Mouse (Mus musculus): ENCODE measurements at regions not wholly inside any gene's neighbourhood (a gene's known extent, or its start where the extent isn't known, plus 50 kb on each side); places are given as distances from the start of the nearest gene placed in this dataset.
"Not testable (repeated sequence)": the region's sequence is repeated elsewhere in the genome, so short reads cannot be mapped to it uniquely, and the experiment has no call there.

GRCm38 (mm10) chr4:94365375-94365774 is 191.0 kb upstream of the Gm10306 start:
- no peak for DNase-seq (ENCODE audit: extremely low spot score in 1 of 2, low spot score in 2 of 2)
- intact Hi-C loops (cut with DNase I) = no loop called here

- DNase-seq (ENCODE audit: extremely low spot score in 1 of 2, low spot score in 2 of 2) = no peak
- intact Hi-C loops (cut with DNase I) = no loop called here
These were observed 189.2 kb upstream of the Gm10306 start for GRCm38 (mm10) chr4:94367174-94367573.

DNA sequence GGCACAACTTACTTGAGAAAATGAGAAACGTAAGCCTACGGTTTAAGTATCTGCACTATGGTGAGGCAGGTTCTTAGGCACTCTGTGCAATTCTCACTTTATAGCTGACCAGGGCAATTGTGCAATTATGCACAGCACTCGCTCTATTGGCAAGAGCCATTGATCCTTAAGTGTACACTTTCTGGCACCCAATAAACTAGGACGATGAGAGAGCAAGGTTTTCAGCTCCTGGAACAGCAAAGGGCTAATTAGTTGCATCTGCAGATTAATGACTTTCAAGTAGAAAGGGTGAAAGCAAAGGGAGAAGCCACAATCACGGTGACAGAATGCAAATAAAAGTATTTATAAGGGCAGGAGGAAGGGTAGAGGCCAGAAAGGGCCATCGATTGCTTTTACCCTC is 185.4 kb upstream of the Gm10306 start:
- DNase-seq (ENCODE audit: extremely low spot score in 1 of 2, low spot score in 2 of 2) = no peak
- intact Hi-C loops (cut with DNase I) = no loop called here

- intact Hi-C loops (cut with DNase I) = no loop called here
- no peak for DNase-seq (ENCODE audit: extremely low spot score in 1 of 2, low spot score in 2 of 2)
These were observed 180.1 kb upstream of the Gm10306 start for GRCm38 (mm10) chr4:94376256-94376655.

DNA sequence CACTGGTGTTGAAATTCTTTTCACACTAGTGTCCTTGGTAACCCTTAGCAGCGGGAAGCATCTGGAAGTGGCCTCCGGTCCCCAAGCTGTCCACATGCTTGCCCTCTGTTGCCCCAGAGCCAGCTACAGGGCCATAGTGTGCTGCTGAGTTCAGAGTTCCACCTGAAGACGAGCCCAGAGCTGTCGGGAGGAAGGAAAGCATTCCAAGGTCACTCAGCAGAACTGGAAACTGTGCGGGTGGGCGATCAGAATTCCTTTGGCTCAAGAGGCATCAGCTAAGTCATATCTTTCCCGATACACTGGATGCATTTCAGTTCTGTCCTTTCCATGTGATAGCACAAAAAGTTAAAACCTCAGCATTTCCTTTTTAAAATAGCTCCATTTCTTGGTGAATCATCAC is 170.6 kb upstream of the Gm10306 start:
- no peak for DNase-seq (ENCODE audit: extremely low spot score in 1 of 2, low spot score in 2 of 2)
- intact Hi-C loops (cut with DNase I) = no loop called here

DNA sequence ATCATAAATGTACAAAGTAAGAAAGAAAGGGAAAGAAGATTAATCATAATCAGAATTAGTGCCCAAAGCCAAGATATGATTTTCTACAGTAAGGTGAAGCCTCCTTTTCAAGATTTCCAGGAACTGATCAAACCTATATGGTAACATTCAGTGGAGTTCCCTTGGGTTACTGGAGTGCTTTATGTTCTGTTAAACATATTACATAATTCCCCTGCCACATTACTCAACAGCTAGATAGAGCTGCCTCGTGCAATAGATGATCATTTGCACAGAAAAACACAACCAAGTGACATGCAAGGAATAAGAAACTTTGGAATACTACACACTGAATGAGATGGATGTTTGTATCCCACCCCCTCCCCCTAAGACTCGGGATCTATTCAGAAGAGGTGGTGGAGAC is 168.0 kb upstream of the Gm10306 start:
- no peak for DNase-seq (ENCODE audit: extremely low spot score in 1 of 2, low spot score in 2 of 2)
- intact Hi-C loops (cut with DNase I) = no loop called here

GRCm38 (mm10) chr4:94394462-94394861 is 161.9 kb upstream of the Gm10306 start:
- intact Hi-C loops (cut with DNase I) = no loop called here
- DNase-seq (ENCODE audit: extremely low spot score in 1 of 2, low spot score in 2 of 2) = no peak

- no peak for DNase-seq (ENCODE audit: extremely low spot score in 1 of 2, low spot score in 2 of 2)
- intact Hi-C loops (cut with DNase I) = no loop called here
These were observed 159.1 kb upstream of the Gm10306 start for GRCm38 (mm10) chr4:94397284-94397683.

- intact Hi-C loops (cut with DNase I) = no loop called here
- DNase-seq (ENCODE audit: extremely low spot score in 1 of 2, low spot score in 2 of 2) = no peak
These were observed 149.4 kb upstream of the Gm10306 start for GRCm38 (mm10) chr4:94406922-94407321.

GRCm38 (mm10) chr4:94407503-94407902 is 148.8 kb upstream of the Gm10306 start:
- DNase-seq (ENCODE audit: extremely low spot score in 1 of 2, low spot score in 2 of 2) = no peak
- intact Hi-C loops (cut with DNase I) = no loop called here

GRCm38 (mm10) chr4:94412661-94413060 is 143.7 kb upstream of the Gm10306 start:
- intact Hi-C loops (cut with DNase I) = no loop called here
- DNase-seq (ENCODE audit: extremely low spot score in 1 of 2, low spot score in 2 of 2) = no peak

DNA sequence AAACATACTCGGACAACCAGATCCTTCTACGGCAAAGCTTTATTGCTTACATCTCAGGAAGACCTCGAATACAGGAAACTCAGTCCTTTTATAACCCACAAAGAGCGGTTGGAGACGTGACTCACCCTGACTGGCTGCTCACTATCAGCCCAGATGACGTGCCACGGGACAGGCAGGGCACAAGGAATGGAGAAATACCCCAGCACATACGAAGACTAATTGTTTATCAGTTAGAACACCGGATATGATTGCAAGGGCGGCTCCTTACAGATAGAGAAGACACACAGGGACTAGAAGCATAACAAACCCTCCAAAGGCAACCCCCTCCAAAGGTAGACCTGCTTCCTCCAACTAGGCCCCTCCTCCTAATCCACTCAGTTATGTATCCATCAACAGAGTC is 130.8 kb upstream of the Gm10306 start:
- DNase-seq (ENCODE audit: extremely low spot score in 1 of 2, low spot score in 2 of 2); intact Hi-C loops (cut with DNase I): not testable (repeated sequence)

DNA sequence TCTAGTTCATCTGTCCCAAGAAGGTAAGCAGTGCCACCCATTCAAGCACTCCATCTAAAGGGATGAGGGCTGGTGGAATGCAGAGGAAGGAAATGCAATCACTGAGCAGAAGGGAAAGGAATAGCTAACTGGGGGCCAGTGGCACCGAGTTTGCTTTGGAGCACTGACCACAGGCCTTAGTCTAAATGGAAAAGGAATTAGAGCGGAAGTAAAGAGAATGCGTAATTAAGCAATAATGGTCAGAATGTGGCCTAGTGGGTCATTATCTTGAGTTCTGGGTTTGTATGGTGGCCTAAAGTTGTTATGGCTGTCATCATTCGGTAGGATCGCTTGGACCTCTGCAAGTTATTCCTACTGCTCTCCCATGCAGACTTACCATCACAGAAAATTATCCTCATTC is 128.8 kb upstream of the Gm10306 start:
- intact Hi-C loops (cut with DNase I) = no loop called here

DNA sequence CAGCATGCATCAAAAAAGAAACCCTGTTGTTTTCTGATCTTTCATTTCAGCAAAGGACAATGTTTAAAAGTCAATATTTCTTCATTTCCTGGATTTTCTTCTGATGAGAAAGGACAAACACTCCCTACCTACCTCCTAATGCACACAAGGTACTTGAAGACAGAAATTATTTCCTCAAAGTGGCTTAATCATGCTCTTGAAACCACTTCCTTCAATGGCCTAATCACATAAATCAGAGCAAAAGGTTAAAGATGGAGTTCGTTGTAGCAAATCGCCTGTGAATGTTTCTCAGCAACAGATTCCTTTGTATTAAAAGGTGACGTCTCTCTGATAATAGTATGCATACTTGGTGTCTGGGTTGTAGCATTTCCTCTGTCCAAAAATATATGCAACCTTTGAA is 124.3 kb upstream of the Gm10306 start:
- no peak for DNase-seq (ENCODE audit: extremely low spot score in 1 of 2, low spot score in 2 of 2)
- intact Hi-C loops (cut with DNase I) = no loop called here

More for the DNA sequence above, 128.8 kb upstream of the Gm10306 start:
- no peak for DNase-seq (ENCODE audit: extremely low spot score in 1 of 2, low spot score in 2 of 2)

- intact Hi-C loops (cut with DNase I) = no loop called here
- DNase-seq (ENCODE audit: extremely low spot score in 1 of 2, low spot score in 2 of 2) = peak; percentile 2 to 20
These were observed 118.5 kb upstream of the Gm10306 start for GRCm38 (mm10) chr4:94437717-94438435.

DNA sequence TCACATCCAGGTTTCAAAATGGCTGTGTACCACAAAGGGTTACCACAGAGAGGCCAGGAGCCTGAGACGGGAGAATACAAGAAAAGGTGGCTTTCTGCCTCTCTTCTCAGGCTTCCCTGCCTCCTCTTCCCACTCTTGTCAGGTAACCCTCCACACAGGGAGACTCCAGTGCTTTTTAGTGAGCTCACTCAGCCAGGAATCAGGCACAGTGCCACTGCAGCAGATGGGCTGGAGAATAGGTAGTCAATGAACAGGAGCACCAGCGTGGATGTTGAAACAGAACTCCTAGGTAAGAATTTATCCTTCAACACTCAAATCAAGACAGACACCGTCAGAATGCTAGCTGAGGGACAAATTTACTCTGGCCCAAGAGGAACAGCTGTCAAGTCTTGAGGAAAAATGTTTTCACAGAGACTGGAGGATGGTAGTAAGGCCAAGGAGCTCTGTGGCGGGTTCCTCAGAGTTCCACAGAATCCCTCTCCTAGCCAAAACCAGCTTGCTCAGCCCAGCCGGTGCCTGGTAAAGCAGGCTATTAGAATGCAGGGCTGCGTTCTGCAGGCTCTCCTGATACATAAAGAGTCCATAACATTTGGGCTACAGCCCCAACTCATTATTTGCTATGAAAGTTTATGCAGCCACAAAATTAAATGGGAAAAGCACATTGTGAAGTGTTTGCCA is 117.0 kb upstream of the Gm10306 start:
- no peak for DNase-seq (ENCODE audit: extremely low spot score in 1 of 2, low spot score in 2 of 2)
- intact Hi-C loops (cut with DNase I) = no loop called here

DNA sequence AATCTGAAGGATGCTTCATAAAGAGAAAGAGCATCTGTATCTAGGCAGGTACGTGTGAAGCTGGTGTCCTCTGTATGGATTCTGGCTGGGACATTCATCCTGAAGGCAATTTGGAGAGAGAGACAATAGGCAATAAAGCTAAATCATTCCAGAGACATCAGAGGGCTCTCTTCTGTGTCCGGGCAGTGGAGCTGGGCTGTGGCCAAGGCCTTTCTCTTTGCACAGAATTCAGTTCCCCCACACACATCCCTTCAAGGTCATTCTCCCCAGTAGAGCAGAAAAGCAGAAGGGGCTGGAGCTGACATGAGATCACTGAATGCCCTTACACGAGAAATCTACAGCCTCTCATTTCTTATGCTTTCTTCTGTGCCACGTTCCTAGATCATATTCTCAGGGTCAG is 109.7 kb upstream of the Gm10306 start:
- intact Hi-C loops (cut with DNase I) = no loop called here
- DNase-seq (ENCODE audit: extremely low spot score in 1 of 2, low spot score in 2 of 2) = no peak
